Mouse (Mus musculus) testis, postnatal 14 days (tissue): ENCODE data around the gene Wdr61.

Experiments
- DNase-seq: peaks from one replicate; pipeline ENCODE4 v3.0.0; 2021; ENCODE audit warnings: low spot score

The Wdr61 gene

GRCm38 (mm10) chr9:54733921-54734638 is at the start of gene Wdr61:
Gene Wdr61, minus strand, starts transcription at chr9:54734519.
- peak; percentile 97 for DNase-seq

- DNase-seq = no peak
Measured at GRCm38 (mm10) chr9:54784003-54784402, 49.7 kb upstream of the Wdr61 start.

GRCm38 (mm10) chr9:54782504-54782903 is 48.2 kb upstream of the Wdr61 start:
- DNase-seq = no peak

GRCm38 (mm10) chr9:54779280-54779679 is 45.0 kb upstream of the Wdr61 start:
- no peak for DNase-seq

GRCm38 (mm10) chr9:54776451-54776982 is 42.2 kb upstream of the Wdr61 start:
- no peak for DNase-seq

- DNase-seq = no peak
Measured at GRCm38 (mm10) chr9:54770140-54770780, 35.9 kb upstream of the Wdr61 start.

- DNase-seq = peak; percentile 25
Measured at GRCm38 (mm10) chr9:54765336-54766085, 31.2 kb upstream of the Wdr61 start.

GRCm38 (mm10) chr9:54764561-54765217 is 30.4 kb upstream of the Wdr61 start, which contains the start of gene Crabp1:
Gene Crabp1, plus strand, starts transcription at chr9:54764748.
- DNase-seq = peak; percentile 54

- no peak for DNase-seq
Measured at GRCm38 (mm10) chr9:54764091-54764490, 29.8 kb upstream of the Wdr61 start.

- no peak for DNase-seq
Measured at GRCm38 (mm10) chr9:54759592-54759991, 25.3 kb upstream of the Wdr61 start.

- DNase-seq = no peak
Measured at GRCm38 (mm10) chr9:54752944-54753295, 18.6 kb upstream of the Wdr61 start.

GRCm38 (mm10) chr9:54752201-54752943 is 18.1 kb upstream of the Wdr61 start:
- DNase-seq = no peak

GRCm38 (mm10) chr9:54751684-54752083 is 17.4 kb upstream of the Wdr61 start:
- no peak for DNase-seq

- DNase-seq = no peak
Measured at GRCm38 (mm10) chr9:54750215-54750981, 16.1 kb upstream of the Wdr61 start.

GRCm38 (mm10) chr9:54745740-54746370 is 11.5 kb upstream of the Wdr61 start:
- DNase-seq = no peak

- no peak for DNase-seq
Measured at GRCm38 (mm10) chr9:54743891-54744290, 9.6 kb upstream of the Wdr61 start.

- peak; percentile 32 for DNase-seq
Measured at GRCm38 (mm10) chr9:54738376-54738775, 4.1 kb upstream of the Wdr61 start.

- no peak for DNase-seq
Measured at GRCm38 (mm10) chr9:54736284-54736701, 2.0 kb upstream of the Wdr61 start.

- DNase-seq = no peak
Measured at GRCm38 (mm10) chr9:54734639-54735252, 427 bp upstream of the Wdr61 start.

GRCm38 (mm10) chr9:54732122-54732521 is 2.2 kb downstream of the Wdr61 start:
- no peak for DNase-seq
